Mouse (Mus musculus) testis, adult 2 months (tissue): ENCODE measurements around the gene AI464131.

Experiments
- CTCF ChIP-seq: fragments of 200-500 bp; IDR thresholded peaks from 2 replicates; pipeline ENCODE4 v1.5.1; 2012; ENCODE audit warnings: low read depth, mild to moderate bottlenecking, inconsistent platforms, low read length, moderate library complexity; ENCODE audit not compliant: control insufficient read depth, insufficient read depth, insufficient replicate concordance
- POLR2A ChIP-seq: fragments of 200-500 bp; IDR thresholded peaks from 2 replicates; pipeline ENCODE4 v1.6.1; 2012; ENCODE audit warnings: low read depth, mild to moderate bottlenecking, inconsistent platforms, low read length, moderate library complexity; ENCODE audit not compliant: control insufficient read depth

GRCm38 (mm10) chr4:41507998-41508397, 5.1 kb upstream of the AI464131 start:
- TF ChIP-seq CTCF: no peak
- TF ChIP-seq POLR2A: no peak
